Mouse (Mus musculus) left cerebral cortex, postnatal 10 days (tissue): Measurements from ENCODE around the gene Ccdc30. TPM values are rescaled to one million over a fixed set of nuclear protein-coding genes. Genes with fewer than 3 reads are reported as not detected.

Experiments
- DNase-seq, 2 experiments: peaks; one replicate each; pipeline ENCODE4 v3.0.0; 2021 to 2022; ENCODE audit warnings: low spot score in 2 of 2, mixed read lengths in 1 of 2; ENCODE audit errors: extremely low spot score in 1 of 2
- intact Hi-C: fragments of 180-260 bp; cut with DNase I; formaldehyde crosslinking; loops from one replicate; pipeline ENCODE4 v1.15.1; 2025
- total RNA-seq, 2 experiments: library from RNA; stranded (reverse); gene quantifications; 2 replicates each; pipeline ENCODE4 v1.2.3; 2021

Gene Ccdc30
- total RNA-seq, 2 experiments from 2014 or later = 18.1 to 20.1 TPM

GRCm38 (mm10) chr4:119338861-119339361, 76.4 kb downstream of the Ccdc30 start:
- DNase-seq = peak; percentile 44 to 75
- intact Hi-C loops = no loop called here

GRCm38 (mm10) chr4:119338422-119338821, 76.9 kb downstream of the Ccdc30 start:
- intact Hi-C loops = no loop called here
- peak in 1 of 2 experiments; percentile 22 for DNase-seq

- intact Hi-C loops = no loop called here
- no peak for DNase-seq
These were observed 81.8 kb downstream of the Ccdc30 start for GRCm38 (mm10) chr4:119333487-119333886.

GRCm38 (mm10) chr4:119320896-119321550, 94.3 kb downstream of the Ccdc30 start:
- no peak for DNase-seq
- intact Hi-C loops = no loop called here

- peak; percentile 95 to 97 for DNase-seq
These were observed 95.0 kb downstream of the Ccdc30 start, which contains the start of gene Ppih for GRCm38 (mm10) chr4:119320131-119320830. TSS of gene Ppih (minus strand) at chr4:119320546.

GRCm38 (mm10) chr4:119313756-119314155, 101.6 kb downstream of the Ccdc30 start:
- intact Hi-C loops = no loop called here
- DNase-seq = no peak

More at GRCm38 (mm10) chr4:119320131-119320830, 95.0 kb downstream of the Ccdc30 start, which contains the start of gene Ppih:
- intact Hi-C loops = no loop called here

GRCm38 (mm10) chr4:119305418-119305817, 109.9 kb downstream of the Ccdc30 start:
- DNase-seq = no peak
- intact Hi-C loops = no loop called here

GRCm38 (mm10) chr4:119303291-119303690, 112.0 kb downstream of the Ccdc30 start:
- no peak for DNase-seq
- intact Hi-C loops = no loop called here

- intact Hi-C loops = no loop called here
- DNase-seq = no peak
These were observed 113.5 kb downstream of the Ccdc30 start for GRCm38 (mm10) chr4:119301777-119302176.

- intact Hi-C loops = no loop called here
- no peak for DNase-seq
These were observed 114.6 kb downstream of the Ccdc30 start for GRCm38 (mm10) chr4:119300761-119301160.

- no peak for DNase-seq
- intact Hi-C loops = no loop called here
These were observed 118.0 kb downstream of the Ccdc30 start for GRCm38 (mm10) chr4:119297361-119297760.

GRCm38 (mm10) chr4:119295134-119295453, 120.2 kb downstream of the Ccdc30 start:
- intact Hi-C loops = no loop called here
- DNase-seq = no peak

GRCm38 (mm10) chr4:119294415-119295133, 120.7 kb downstream of the Ccdc30 start, which contains the start of gene Ybx1:
TSS of gene Ybx1 (minus strand) at chr4:119294604.
- intact Hi-C loops = loop anchor here (5.0 kb wide), 1 partner anchor 47 kb away; no protein-coding TSS in a partner anchor
- DNase-seq = peak; percentile 99 to 100

GRCm38 (mm10) chr4:119293574-119294258, 121.6 kb downstream of the Ccdc30 start:
- intact Hi-C loops = loop anchor here (5.0 kb wide), 1 partner anchor 46 kb away; no protein-coding TSS in a partner anchor

GRCm38 (mm10) chr4:119292771-119293573, 122.3 kb downstream of the Ccdc30 start:
- DNase-seq = peak; percentile 56 to 68
- intact Hi-C loops = loop anchor here (5.0 kb wide), 1 partner anchor 46 kb away; no protein-coding TSS in a partner anchor

More at GRCm38 (mm10) chr4:119293574-119294258, 121.6 kb downstream of the Ccdc30 start:
- peak; percentile 16 to 75 for DNase-seq

GRCm38 (mm10) chr4:119291921-119292320, 123.4 kb downstream of the Ccdc30 start:
- DNase-seq = no peak
- intact Hi-C loops = loop anchor here (5.0 kb wide), 1 partner anchor 45 kb away; no protein-coding TSS in a partner anchor

- intact Hi-C loops = no loop called here
These were observed 130.0 kb downstream of the Ccdc30 start for GRCm38 (mm10) chr4:119285336-119285735.

GRCm38 (mm10) chr4:119284861-119285260, 130.5 kb downstream of the Ccdc30 start:
- intact Hi-C loops = no loop called here

More at GRCm38 (mm10) chr4:119285336-119285735, 130.0 kb downstream of the Ccdc30 start:
- DNase-seq = no peak

More at GRCm38 (mm10) chr4:119284861-119285260, 130.5 kb downstream of the Ccdc30 start:
- DNase-seq = no peak
